Mouse (Mus musculus): ENCODE measurements around the gene Rps28.
A peak's percentile ranks its signal among the peaks of the same experiment; 100 is the strongest.

The Rps28 gene

DNA sequence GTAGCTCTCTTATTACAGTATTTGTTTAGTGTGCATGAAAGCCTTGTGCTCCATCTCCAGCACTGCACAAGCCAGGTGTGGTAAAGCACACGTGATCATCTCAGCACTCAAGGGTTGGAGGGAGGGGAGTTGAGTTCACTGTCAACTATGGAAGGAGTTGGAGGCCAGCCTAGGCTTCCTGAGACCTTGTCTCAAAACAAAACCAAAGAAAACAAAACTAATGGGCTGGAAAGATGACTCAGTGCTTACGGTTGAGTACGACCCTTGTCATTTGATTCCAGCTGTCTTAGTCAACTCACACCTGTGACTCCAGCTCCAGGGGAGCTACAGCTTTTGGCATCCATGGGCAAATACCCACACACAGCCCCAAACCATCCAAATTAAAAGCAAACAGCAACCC, 11.9 kb downstream of the Rps28 start:
- DNase-seq (ENCODE audit: low read depth), result no peak

DNA sequence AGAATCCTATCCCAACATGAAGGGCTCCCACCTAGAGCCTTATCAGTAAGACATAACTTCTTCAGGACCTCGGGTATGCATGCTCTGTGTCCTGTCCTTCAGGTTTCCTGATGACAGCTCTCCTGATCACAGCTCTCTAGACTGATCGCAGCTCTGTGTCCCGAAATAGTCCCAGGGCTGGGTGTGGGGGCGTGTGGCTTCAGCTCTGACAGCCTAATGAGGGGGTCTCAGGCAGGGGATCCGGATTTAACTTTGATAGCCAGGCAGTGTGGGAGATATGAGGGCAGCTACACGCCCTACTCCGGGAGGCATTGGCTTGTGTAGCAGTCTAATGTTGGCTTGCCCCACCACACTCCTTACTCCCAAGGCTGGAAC, 13.2 kb downstream of the Rps28 start:
- DNase-seq (ENCODE audit: low read depth), result no peak

DNA sequence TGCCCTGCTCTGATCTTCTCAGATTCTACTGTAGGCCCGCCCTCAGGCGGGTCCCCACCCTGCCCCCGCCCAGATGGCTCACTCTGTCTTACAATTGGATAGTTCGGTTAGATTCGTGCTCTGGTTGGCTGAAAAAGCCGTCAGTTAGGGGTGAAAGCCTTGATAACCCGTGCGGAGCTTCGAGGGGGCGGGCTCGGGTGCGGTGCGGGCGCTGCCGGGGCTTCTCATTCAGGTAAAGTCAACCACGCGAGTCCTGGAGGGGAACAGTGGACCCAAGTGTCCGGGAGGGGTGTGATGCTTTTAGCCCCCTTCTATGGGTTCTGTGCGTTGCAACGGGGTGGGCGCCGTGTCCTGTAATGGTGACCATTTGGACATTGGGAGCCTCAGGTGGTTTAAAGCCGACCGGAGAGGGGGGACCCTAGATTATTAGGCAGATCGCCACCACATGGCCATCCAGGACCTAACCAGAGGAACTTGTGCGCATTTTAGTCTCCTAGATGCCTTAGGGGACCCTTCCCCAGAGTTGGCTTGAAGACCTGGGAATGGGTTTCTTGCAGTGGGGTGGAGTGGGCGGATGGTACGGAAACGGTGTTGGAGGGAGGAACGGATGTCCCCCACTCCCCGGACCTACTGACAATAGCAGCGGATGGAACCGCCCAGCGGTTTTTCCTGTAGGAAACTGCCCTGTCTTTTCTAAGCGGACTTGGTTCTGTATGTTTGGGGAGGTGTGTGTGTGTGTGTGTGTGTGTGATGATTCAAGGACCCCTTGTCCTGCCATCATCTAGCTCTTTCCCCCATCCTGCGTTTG, 13.8 kb downstream of the Rps28 start, which contains the start of gene Kank3:
Gene Kank3 (plus strand): TSS at position 186 of the 808 bp plus-strand sequence.
- DNase-seq (ENCODE audit: low read depth), result peak; percentile 87

DNA sequence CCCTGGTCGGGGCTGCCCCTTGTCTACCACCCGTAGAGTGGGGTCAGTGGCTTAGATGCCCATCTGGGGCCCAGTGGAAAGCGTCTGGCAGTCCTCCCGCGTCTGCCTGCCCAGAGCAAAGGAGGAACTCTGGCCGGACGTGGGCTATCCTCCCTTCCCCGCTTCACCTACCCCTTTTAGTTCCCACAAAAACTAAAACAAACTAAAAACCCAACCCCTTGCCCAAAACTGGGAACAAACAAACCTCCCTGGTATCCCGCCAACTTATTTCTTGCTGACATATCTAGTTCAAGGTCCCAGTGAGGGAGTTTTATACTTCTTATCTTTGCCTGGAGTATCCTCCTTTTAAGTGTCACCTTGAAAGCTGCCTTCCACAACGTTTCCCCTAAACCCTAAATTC, 16.2 kb downstream of the Rps28 start:
- no peak for DNase-seq (ENCODE audit: low read depth)

DNA sequence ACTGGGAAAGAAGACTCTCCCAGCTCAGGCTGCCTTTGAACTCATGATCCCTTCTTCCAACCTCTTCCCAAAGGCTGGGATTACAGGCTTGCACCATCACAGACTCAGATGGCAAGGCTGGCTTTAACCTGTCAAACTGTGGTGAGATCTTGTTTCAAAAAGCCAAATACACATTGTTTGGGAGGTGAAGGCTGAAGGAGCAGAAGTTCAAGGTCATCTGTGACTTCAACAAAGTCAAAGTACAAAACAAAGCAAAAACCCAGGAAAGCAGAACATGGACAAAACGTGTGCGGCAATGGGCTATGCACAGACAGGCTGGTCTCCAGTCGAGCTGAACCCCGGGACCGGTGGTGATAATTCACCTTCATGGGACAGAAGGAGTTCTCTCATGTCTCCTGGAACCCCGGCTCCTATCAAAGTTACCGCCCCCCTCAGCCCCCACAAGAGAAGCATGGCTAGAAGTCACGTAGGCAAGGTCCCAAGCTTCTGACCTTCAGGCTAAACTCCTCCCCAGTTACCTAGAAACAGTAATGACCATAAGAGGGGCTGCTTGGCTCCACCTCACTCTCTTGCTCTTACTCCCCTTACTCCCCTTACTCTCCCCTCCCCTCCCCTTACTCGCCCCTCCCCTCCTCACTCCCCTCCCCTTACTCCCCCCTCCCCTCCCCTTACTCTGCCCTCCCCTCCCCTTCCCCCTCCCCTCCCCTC, 17.0 kb downstream of the Rps28 start:
- no peak for DNase-seq (ENCODE audit: low read depth)

DNA sequence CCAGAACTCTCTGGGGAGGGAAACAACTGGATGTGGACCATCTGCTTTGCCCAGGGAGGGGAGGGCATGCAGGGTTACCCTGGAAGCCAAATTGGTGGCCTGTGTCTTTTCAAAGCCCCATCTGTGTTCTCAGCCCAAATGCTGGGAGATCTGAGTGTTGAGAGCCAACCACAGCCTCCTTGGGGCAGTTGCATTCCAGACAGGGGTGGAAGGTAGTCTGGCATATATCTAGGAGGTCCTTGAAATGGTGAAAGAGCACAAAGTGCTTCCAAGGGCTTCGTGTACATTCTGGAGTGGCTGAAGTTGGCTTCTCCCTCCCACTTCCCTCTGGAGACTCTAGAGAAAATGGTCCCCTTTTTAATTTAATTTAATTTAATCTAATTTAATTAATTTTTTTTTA, 19.6 kb downstream of the Rps28 start:
- no peak for DNase-seq (ENCODE audit: low read depth)

DNA sequence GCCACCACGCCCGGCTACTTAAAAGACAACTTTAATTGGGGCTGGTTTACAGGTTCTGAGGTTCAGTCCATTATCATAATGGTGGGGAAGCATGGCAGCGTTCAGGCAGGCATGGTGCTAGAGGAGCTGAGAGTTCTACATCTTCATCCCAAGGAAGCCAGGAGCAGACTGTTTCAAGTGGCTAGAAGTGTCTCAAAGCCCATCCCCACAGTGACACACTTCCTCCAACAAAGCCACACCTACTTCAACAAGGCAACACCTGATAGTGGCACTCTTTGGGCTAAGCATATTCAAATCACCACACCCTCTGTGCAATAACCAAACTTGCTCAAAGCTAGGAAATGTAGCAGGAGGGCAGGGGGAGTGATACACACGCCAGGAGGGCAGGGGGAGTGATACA, 20.2 kb downstream of the Rps28 start:
- no peak for DNase-seq (ENCODE audit: low read depth)

DNA sequence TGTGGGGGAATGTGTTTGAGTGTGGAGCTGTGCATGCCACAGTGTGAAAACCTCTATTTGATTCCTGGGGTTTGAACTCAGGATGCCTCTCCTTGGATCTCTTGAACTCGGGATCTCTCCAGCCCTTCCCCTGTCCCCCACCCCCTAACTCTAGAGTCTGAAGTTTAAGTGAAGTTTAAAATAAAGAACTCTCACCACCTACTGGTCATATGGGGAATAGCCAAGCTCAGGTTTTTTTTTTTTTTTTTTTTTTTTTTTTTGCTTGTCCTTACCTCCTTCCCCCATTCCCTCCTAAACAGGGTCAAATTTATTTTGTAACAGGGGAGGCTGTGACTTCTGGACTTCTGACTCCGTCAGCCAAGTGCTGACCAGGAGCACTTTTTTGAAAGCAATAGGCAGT, 22.1 kb downstream of the Rps28 start:
- no peak for DNase-seq (ENCODE audit: low read depth)

DNA sequence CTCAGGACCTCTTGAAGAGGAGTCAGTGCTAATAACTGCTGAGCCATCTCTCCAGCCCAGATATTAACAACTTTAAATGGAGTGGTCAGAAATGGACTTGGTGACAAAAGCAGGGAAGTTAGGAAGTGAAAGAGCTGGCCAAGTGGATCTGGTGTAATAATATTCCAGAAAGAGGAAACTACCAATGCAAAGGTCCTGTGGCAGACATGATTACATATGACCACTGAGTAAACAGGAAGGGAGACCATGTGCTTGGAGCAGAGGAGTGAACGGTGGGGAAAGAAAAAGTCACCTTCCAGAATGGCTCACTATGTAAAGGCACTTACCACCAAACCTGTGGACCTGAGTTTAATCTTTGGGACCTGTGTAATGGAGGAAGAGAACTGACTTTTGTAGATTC, 25.1 kb downstream of the Rps28 start:
- no peak for DNase-seq (ENCODE audit: low read depth)

DNA sequence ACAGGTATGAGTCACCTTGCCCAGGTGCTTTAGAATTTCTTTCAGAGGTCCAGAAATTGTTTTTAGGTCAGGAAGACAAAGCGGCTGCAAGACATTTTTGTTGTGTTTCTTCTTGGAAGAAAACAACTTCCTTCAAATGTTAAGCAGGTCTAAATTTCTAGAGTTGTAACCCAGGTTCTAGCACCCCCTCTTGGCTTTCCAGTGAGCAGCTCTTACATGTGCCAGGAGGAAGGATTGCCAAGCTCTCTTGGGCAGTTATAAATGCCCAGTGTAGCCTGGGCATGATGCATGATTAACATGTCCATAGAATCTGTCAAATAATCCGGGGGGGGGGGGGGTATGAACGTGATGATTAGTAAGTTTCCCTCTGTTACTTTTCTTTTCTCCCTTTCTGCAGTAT, 26.1 kb downstream of the Rps28 start:
- DNase-seq (ENCODE audit: low read depth), result no peak

DNA sequence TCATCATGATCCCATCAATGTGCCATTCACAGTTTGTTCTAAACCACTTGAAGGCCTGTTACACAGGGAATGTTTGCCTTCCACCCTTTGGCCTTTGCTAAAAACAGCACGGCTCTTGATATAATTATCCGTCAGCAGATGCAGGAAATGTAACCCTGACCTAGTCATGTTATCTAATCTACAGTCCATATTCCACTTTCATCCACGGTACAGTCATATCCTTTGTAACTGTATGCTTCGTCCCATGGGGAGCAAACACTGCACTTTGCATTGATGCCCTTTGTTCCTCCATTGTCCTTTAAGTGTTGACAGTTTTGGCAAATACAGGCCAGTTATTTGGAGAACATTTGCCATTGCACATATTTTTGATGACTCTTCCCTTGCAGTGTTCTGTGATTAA, 35.6 kb downstream of the Rps28 start:
- no peak for DNase-seq (ENCODE audit: low read depth)

DNA sequence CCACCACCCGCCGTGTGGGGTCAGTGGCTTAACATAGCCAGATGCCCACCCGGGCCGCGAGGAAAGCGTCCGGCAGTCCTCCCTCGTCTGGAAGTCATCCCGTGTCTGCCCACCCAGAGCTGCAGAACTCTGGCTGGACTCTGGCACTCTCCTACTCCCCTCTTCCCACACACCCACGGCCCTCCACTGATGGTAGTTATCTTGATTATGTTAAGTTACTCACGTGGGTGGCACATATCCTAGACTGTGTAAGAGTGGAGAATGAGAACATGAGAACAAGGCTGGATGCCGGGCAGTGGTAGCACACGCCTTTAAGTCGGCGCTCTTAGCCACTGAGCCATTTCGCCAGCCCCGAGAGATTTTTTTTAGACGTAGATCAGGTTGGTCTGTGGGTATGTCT, 38.0 kb downstream of the Rps28 start:
- DNase-seq (ENCODE audit: low read depth), result no peak

DNA sequence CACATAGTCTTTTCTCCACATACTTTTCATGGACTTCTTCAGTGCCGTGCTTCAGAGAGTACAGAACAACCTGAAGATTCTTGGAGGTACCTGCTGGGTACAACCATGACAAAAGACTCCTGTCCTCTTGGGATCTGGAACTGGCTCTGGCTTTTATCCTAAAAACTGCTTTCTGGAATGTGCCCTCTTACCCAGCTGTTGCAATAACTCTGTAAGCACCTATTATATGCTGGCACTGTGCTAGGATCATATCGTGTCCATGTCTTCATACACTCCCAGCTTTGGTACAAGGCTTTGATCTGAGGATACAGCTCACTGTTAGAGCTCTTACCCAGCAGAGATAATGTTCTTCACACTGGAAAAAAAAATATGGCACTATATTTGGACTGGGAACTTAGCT, 39.4 kb downstream of the Rps28 start:
- no peak for DNase-seq (ENCODE audit: low read depth)

DNA sequence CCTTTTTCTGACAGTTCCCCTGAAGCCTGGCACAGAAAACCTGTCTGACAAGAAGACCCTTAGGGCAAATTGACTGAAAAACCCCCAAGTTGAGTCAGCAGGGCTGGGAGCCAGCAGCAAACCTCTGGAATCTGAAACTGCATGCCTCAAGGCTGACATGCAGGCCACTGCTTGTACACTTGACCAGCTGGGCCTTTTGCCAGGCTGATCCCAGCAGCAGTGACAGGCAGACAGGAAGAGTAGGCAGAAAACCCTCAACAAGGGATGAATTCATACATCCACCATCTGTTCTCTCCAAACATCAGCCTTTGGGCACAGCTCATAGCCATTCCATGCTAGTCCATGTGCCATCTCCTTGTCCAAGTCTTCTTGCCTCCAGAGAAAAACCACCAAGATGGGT, 41.0 kb downstream of the Rps28 start:
- no peak for DNase-seq (ENCODE audit: low read depth)

DNA sequence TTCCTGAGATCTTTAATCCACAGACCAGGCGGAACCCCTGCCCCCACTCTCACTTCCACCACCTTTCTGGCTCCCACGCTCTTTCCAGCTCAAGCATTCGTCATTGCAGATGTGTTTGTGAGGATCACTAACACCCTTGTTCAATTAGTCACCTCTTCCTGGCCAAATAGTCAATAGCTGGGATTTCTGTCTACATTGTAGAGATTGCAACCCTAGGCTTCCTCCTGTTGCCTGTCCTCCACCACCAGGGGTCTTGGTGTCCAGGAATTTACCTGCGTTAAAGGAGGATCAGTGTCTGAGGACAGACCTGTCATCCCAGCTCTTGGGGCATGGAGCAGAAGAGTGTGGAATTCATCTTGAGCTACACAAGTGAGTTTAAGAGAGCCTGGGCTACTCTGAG, 42.3 kb downstream of the Rps28 start:
- DNase-seq (ENCODE audit: low read depth), result no peak

DNA sequence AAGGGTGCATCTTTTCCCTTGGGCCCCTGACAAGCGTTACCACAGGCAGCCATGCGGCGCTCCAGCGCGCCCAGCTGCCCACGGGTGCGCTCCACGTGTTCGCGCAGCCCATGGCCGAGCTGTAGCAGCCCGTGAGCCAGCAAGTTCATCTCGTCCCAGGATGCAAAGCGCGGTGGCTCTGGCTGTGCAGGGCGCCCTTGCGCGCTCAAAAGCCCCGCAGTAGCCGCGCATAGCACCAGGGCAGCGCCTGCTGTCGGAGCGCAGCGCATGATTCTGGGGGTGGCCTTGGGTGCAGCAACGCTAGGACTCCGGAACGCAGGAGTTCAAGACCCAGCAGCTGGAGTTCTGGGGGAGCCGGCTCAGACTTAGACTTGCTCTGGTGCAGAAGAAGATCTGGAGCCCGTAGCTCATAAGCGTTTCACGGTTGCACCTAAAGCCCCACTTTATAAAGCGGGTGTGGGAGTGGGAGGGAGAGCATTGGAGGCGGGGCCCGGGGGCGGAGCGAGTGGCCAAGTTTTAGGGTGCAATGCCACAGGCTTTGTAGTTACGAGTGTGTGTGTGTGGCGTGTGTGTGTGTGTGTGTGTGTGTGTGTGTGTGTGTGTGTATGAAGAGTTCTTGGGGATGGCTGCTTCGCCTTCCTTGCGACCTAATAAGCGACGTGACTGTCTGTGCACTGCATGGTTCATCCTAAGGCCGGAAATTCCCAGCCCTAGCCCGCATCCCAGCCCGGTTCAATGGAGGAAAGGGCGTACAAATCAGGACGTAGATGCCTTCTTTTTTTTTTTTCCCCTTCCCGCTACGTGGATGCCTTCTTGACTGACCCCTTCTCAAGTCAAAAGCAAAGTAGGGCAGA, 43.0 kb downstream of the Rps28 start, which contains the start of gene Angptl4:
Gene Angptl4 (minus strand): TSS at position 707 of the 854 bp plus-strand sequence.
- DNase-seq (ENCODE audit: low read depth), result peak; percentile 48

DNA sequence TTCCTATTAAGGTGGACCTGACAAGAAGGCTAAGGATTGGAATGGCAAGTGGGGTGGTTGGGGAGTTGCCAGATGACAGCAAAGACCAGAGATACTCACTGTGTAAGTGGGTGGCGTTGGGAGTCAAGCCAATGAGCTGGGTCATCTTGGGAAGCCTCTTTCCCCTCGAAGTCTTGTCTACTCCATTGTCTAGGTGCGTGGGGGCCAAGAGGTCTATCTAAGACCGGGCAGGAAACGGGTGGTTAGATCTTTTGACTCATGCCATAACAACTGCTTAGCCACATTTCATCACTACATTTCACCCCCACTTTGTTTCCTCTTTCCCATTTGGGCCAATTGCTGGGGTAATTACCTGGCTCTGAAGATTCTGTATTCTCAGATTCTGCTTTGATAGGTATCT, 43.9 kb downstream of the Rps28 start:
- peak; percentile 45 for DNase-seq (ENCODE audit: low read depth)

DNA sequence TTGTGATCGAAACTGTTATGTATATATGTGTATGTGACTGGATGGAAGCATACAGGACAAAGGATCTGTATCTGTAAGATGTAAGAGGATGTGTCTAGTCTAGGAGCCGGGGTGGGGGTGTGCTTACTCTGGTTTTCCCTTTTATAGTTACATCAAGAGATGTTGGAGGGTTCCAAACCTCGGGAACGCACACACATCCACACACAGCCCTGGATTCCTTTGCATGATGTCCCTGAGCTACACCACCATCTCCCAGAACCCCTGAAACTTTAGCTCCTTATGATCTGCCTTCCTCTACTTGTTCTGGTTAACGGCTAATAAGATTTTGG, 44.4 kb downstream of the Rps28 start:
- DNase-seq (ENCODE audit: low read depth), result no peak

DNA sequence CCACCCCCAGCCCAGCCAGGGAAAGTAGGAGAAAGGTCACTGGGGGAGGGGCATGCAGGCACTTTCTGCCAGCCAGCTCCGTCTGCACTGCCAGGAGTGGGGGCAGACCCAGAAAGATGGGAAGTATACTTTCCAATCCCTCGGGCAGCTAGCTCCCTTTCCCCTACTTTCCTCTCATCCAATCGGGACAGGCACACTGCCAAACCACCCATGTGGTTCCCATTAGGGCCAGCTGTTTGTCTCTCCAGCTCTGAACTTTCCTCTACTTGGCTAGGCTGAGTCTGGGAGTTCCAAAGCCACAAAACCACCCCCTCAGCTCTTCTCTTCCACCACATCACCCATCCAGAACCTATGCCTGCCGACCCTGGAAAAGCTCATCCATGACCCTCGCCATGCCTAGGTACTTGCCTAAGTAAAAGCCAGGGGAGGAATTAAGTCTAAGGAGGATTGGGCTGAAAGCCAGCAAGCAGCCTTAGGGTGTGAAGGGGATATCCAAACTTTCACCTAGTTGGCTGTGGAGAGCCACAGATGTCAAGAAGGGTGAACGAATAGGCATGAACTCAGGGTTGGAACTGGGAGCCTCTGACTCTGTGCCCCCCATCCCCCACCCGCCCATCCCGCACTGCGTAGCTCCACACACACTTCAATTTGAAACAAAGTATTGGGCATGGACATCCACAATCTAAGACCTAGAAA, 44.9 kb downstream of the Rps28 start:
- no peak for DNase-seq (ENCODE audit: low read depth)

DNA sequence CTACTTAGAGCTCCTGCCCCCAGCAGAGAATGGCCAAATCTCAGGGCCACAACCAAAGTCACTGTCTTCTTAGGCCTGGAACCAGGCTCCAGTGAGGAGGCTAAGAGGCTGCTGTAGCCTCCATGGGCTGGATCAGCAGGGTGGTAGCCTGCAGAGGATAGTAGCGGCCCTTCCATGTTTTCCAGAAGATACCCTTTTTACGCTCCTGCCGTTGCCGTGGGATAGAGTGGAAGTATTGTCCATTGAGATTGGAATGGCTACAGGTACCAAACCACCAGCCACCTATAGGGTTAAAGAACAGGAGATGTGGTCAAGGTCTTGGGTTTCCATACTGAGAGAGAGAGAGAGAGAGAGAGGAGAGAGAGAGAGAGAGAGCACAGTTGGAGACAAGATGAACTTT, 49.1 kb downstream of the Rps28 start:
- no peak for DNase-seq (ENCODE audit: low read depth)

DNA sequence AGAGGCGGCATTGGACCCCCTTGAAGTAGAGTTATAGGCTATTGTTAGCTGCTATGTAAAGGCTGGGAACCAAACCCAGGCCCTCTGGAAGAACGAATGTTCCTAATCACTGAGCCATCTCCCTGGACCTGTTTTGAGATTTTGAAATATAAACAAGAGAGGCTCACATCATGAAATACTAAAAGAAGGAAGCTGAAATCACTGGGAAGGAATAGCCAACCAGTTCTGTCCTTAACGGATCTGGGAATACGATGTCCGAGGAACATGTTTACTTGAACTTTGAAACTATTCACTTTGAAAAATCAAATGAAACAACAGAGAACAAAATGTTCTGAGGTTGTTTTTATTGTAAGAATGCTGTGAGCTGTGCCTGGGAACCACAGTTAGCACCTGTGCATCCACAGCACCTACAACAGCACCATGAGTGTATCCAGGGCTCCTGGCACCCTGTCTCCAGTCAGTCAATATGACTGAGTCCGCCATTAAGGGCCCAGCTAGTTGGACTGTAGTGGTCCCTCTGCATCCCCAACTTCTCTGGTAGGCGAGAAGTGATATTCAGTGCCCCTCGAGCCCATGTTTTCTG, 49.7 kb downstream of the Rps28 start:
- no peak for DNase-seq (ENCODE audit: low read depth)
